In genomic region chr11:61388012-61388411, GRCm38 (mm10) we compare ENCODE assay signal across 8 mouse cellular contexts. TPM values are rescaled to one million over a fixed set of nuclear protein-coding genes. Genes with fewer than 3 reads are reported as not detected.
DNase-seq lines count a peak whose midpoint lies in the region; ATAC-seq and TF ChIP-seq lines count a peak whose summit lies in the region.

No protein-coding gene starts in this region.

- no peaks in the 10 kb centered on the region for H3K4me1 ChIP-seq in intestine, postnatal 0 days (replicated peaks; ENCODE audit: control insufficient read depth, insufficient read depth, low read length)
- H3K4me1 ChIP-seq in intestine, embryonic 16.5 days (ENCODE audit: control insufficient read depth, insufficient read depth, low read length): no peaks in the 10 kb centered on the region
- no peaks in the 10 kb centered on the region for H3K4me1 ChIP-seq in cortical plate, adult 2 months (ENCODE audit: control insufficient read depth, insufficient read depth, low read length)

- H3K4me3 ChIP-seq in intestine, postnatal 0 days (ENCODE audit: low read depth, low read length): no peak overlapping the region
- H3K4me3 ChIP-seq in intestine, embryonic 16.5 days (ENCODE audit: low read length): no peak overlapping the region
- H3K4me3 ChIP-seq in cortical plate, adult 2 months (ENCODE audit: insufficient read depth, low read length): no peak overlapping the region

- ATAC-seq in intestine, postnatal 0 days: no peak
- ATAC-seq in intestine, embryonic 16.5 days: no peak
- no peak for ATAC-seq in megakaryocyte progenitor cell, adult 5-6 weeks (replicated peaks; ENCODE audit: poor library complexity)

- TF ChIP-seq POLR2A in cortical plate, adult 2 months (IDR thresholded peaks at IDR 0.05; ENCODE audit: extremely low read depth, insufficient read depth, low read length): no peak

- peak; percentile 36 for DNase-seq in 3134 (ENCODE audit: extremely low read depth, insufficient read length, low spot score)
- DNase-seq in 3T3-L1 (ENCODE audit: low read depth, low spot score): peak; percentile 68
- peak; percentile 51 for DNase-seq in mesoderm, embryonic 11.5 days (ENCODE audit: low read depth, low spot score)
- DNase-seq in left cerebral cortex, postnatal 25 days (ENCODE audit: low spot score in 2 of 2): no peak

- H3K27me3 ChIP-seq in intestine, postnatal 0 days (replicated peaks; ENCODE audit: control insufficient read depth, insufficient read depth, low read length): no peaks in the 10 kb centered on the region
- no peaks in the 10 kb centered on the region for H3K27me3 ChIP-seq in intestine, embryonic 16.5 days (replicated peaks; ENCODE audit: control insufficient read depth, insufficient read depth, low read length)

- intact Hi-C loops in left cerebral cortex, postnatal 25 days (cut with DNase I): loop anchor here (5.0 kb wide), 2 partner anchors 196 to 286 kb away; no protein-coding TSS in a partner anchor

- no peak overlapping the region for H3K27ac ChIP-seq in intestine, postnatal 0 days (ENCODE audit: low read depth, low read length)
- no peak overlapping the region for H3K27ac ChIP-seq in intestine, embryonic 16.5 days (ENCODE audit: low read length)
- H3K27ac ChIP-seq in cortical plate, adult 2 months (ENCODE audit: insufficient read depth, low read length): no peak overlapping the region

- H3K36me3 ChIP-seq in intestine, postnatal 0 days (ENCODE audit: control insufficient read depth, insufficient read depth): no peaks in the 10 kb centered on the region
- no peaks in the 10 kb centered on the region for H3K36me3 ChIP-seq in intestine, embryonic 16.5 days (ENCODE audit: control insufficient read depth, insufficient read depth, low read length)

- H3K4me2 ChIP-seq in intestine, postnatal 0 days (replicated peaks; ENCODE audit: low read depth): no peak overlapping the region
- no peak overlapping the region for H3K4me2 ChIP-seq in intestine, embryonic 16.5 days (ENCODE audit: low read depth, low read length)

- no peak overlapping the region for H3K9ac ChIP-seq in intestine, postnatal 0 days (ENCODE audit: low read depth, low read length)
- no peak overlapping the region for H3K9ac ChIP-seq in intestine, embryonic 16.5 days (ENCODE audit: low read depth, low read length)

- WGBS in intestine, postnatal 0 days: 67% methylated on average over 6 of the region's 6 CpGs
- WGBS in intestine, embryonic 16.5 days: 61% methylated on average over 6 of the region's 6 CpGs

- TF ChIP-seq CTCF in intestine, postnatal 0 days (IDR thresholded peaks at IDR 0.05; ENCODE audit: low read depth): peak; percentile 76
- TF ChIP-seq CTCF in cortical plate, adult 2 months (IDR thresholded peaks at IDR 0.05; ENCODE audit: extremely low read depth, insufficient read depth, low read length): peak; percentile 24

- H3K9me3 ChIP-seq in intestine, postnatal 0 days (ENCODE audit: control insufficient read depth): no peaks in the 10 kb centered on the region
- no peaks in the 10 kb centered on the region for H3K9me3 ChIP-seq in intestine, embryonic 16.5 days (ENCODE audit: control insufficient read depth, low read length)

RNA-seq across cellular contexts. Expression of gene Slc47a1, which starts 9.9 kb away (rescaled TPM):
- polyA plus RNA-seq in intestine, postnatal 0 days (2015; fragmentation: Nextera tagmentation; extraction: Ambion mirVana): 8.0 and 9.8 TPM in 2 replicates
- 12.5 and 17.5 TPM in 2 replicates for polyA plus RNA-seq in intestine, embryonic 16.5 days (2015; fragmentation: Nextera tagmentation; extraction: Ambion mirVana)
- 3.8 and 6.4 TPM in 2 replicates for polyA plus RNA-seq in cortical plate, adult 2 months (2012; rRNA removed)
- total RNA-seq in megakaryocyte progenitor cell, adult 5-6 weeks (2015): not detected in 2 replicates
- not detected in 2 replicates for total RNA-seq in megakaryocyte progenitor cell, adult 5-6 weeks (2017)
- total RNA-seq in left cerebral cortex, postnatal 25 days (2021): 1 to 10 TPM; 1.7 to 2.6 TPM

RNA-seq across cellular contexts. Expression of gene Slc47a2, which starts 45.4 kb away (rescaled TPM):
- not detected in 2 replicates for polyA plus RNA-seq in intestine, postnatal 0 days (2015; fragmentation: Nextera tagmentation; extraction: Ambion mirVana)
- polyA plus RNA-seq in intestine, embryonic 16.5 days (2015; fragmentation: Nextera tagmentation; extraction: Ambion mirVana): not detected in 2 replicates
- 0.06 and 0.23 TPM in 2 replicates for polyA plus RNA-seq in cortical plate, adult 2 months (2012; rRNA removed)
- total RNA-seq in megakaryocyte progenitor cell, adult 5-6 weeks (2015): not detected in 2 replicates
- not detected in 2 replicates for total RNA-seq in megakaryocyte progenitor cell, adult 5-6 weeks (2017)
- under 1 TPM; 0.14 to 0.37 TPM for total RNA-seq in left cerebral cortex, postnatal 25 days (2021)

Comparison
In these comparisons a context has a peak if more than half of its experiments do, and no peak if none do; other contexts are left out.
1. DNase-seq: peak in 3134 (single experiment), 3T3-L1 (single experiment) and mesoderm, embryonic 11.5 days (single experiment); none in left cerebral cortex, postnatal 25 days (0 of 2).